Mouse (Mus musculus) adrenal gland, adult 18-20 months (tissue): Measurements from ENCODE around the gene A2m. TPM values are rescaled to one million over a fixed set of nuclear protein-coding genes. Genes with fewer than 3 reads are reported as not detected.

Source experiments
- DNase-seq, 2 experiments: peaks; one replicate each; pipeline ENCODE4 v3.0.0; 2021 to 2022; ENCODE audit warnings: low spot score in 2 of 2
- long read RNA-seq, 2 experiments: library from polyadenylated mRNA; stranded (forward); transcript quantifications; one replicate each; pipeline ENCODE4 v2.0.0; 2021
- total RNA-seq, 2 experiments: library from RNA; stranded (reverse); gene quantifications; 1 replicate in 1 of 2; 2 replicates in 1 of 2; pipeline ENCODE4 v1.2.3; 2021

Gene A2m
- total RNA-seq, result 10 to 100 TPM in 1 of 2 experiments, 1 to 10 TPM in 1; 1.1 to 18.7 TPM
- long read RNA-seq, experiment 1, partial matches to known transcripts, result 1 of 3 reads
- long read RNA-seq, experiment 1, other reads (novel, unspliced or antisense), result 2 of 3 reads
- long read RNA-seq, experiment 2, partial matches to known transcripts, result 25 of 50 reads
- long read RNA-seq, experiment 2, other reads (novel, unspliced or antisense), result 25 of 50 reads

DNA sequence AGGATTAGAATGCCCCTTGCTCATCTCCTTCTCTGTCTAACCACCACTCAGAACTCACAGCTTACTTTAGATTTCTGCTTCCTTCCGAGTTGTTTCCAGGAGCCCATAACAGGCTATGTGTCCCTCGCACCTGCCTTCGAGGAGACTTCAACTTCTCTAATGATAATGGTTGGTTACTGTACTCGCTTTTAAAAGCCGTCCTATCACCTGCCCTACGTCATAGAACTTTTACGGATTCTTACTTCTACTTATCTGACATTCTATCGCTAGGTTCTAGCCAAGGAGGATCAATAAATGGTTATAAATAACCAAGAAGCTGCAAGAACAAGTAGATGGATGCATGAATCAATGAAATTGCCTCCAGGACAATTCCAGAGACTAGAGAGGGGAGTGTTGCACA is at the start of gene A2m:
Gene A2m (plus strand): TSS at position 301 of the 400 bp plus-strand sequence.
- no peak for DNase-seq

DNA sequence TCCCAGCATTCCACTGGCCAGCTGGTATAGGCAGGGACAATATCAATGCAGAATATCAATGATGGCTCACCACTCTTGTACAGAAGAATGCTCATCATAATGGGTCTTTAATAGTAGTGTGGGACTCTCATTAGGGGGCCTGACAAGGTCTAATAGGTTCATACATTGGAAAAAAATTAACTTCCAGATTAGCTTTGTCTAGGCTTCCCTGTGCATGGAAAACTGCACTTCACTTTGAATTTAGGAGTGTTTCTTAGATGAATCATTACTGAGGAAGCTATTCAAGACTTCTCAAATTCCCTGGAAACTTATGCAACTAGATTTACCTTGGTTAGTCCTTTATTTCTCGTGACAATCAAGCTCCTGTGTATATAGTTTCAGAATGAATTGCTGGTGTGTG is 45.0 kb upstream of the A2m start:
- no peak for DNase-seq

DNA sequence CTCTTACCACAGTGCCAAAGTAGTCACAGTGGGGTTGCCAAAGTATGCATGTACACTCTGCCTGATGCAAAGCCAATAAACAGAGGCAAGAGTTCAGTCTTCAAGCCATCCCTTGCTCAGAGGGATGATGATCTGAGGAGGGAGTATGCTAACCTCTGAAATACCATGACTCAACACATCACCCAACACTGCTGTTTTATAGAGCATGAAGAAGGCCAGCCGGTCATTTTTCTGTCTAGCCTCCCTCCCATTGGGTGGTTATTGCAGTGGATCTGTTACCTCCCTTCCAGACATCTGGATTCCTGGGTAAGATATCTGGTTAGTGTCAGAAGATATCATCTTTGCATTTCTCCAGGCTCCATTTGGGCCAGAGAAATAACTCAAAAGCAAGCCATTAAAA is 34.2 kb upstream of the A2m start:
- DNase-seq, result no peak

DNA sequence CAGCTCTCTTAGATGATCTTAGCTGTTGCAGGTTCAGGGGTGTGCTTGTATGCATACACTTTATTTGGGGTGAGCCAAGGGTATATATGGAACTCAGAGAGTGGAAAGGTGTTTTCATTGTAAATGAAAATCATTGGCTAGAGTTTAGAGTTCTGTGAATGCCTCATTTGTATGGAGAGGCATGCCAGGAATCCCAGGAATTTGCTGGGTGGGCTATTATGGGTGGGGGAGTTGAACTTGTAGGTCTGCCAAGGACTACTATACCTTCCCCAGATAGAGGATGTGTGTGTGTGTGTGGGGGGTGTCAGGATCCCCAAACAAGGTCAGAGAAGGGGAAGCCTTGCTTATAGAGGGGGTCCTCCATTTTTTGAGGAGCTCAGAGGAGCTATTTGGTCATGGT is 27.3 kb upstream of the A2m start:
- no peak for DNase-seq

DNA sequence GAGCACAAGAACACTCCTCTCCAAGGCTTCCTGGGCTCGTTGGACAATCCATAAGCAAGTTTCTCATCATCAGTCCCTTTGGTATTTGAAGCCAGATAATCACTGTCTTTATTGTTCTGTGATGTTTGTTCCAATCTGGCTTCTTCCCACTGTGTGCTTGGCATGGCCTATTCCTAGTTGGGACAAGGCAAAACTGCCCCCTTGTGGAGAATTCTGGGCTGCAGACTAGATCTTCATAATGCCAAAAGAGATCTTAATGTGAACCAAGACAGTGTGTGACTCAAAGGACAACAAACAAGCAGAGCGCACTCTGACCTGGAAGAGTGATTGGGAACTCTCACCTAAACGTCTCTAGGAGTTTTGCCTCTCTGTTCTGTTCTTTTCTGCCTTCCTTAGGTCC is 23.4 kb upstream of the A2m start:
- peak; percentile 23 to 46 for DNase-seq

DNA sequence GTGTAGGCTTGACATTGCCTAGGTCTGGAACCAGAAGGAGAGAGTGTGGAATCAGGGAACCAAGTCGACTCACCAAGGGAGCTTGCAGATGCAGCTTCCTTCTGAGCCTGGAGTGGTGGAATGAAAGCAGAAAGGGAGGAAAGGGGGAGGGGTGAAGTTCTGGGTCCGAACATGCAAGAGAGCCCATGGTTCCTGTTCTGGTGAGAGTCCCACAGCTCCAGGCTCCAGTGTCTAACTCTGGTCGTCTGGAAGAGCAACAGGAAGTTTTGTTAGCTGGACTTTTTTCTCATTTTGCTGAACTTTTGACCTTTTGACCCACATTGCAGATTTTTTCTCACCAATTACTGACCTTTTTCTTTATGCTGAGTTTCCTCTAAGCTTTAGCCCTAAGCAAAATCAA is 17.7 kb upstream of the A2m start:
- DNase-seq, result no peak

DNA sequence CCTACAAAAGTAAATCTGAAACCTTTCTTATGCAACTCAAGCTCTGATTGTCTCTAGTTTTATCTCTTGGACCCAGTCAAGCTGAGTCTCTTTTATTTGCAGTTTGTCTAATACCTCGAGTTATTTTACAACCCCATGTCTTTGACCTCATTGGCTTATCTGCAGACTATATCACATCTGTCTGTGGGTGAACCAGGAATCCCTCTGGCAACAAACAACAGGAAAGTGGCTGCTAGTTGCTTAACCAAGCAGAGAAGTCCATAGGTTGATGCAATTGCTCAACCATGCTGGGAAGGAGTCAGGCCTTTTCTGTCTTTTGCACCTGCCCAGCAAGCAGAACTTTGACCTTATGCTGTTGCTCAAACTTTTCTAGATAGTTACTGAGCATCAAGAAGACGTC is 12.7 kb upstream of the A2m start:
- DNase-seq, result no peak

DNA sequence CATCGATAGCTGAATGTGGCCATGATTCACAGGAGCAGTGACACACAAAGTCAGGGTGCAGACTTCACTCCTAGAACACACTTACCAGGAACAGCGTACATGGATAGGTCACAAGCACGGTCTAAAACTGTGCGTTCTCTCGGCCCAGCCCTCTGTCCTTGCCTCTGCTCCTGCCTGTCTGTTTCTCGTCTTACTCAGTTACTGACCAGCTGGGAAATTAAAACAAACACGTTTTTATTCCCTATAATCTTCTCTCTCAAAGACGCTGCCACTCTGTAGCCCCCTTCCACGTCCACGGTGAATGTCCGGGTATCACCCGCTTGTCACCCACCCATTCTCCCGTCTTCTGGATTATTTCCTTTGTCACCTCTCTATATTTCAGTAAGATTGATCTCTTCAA is 656 bp upstream of the A2m start:
- DNase-seq, result no peak

DNA sequence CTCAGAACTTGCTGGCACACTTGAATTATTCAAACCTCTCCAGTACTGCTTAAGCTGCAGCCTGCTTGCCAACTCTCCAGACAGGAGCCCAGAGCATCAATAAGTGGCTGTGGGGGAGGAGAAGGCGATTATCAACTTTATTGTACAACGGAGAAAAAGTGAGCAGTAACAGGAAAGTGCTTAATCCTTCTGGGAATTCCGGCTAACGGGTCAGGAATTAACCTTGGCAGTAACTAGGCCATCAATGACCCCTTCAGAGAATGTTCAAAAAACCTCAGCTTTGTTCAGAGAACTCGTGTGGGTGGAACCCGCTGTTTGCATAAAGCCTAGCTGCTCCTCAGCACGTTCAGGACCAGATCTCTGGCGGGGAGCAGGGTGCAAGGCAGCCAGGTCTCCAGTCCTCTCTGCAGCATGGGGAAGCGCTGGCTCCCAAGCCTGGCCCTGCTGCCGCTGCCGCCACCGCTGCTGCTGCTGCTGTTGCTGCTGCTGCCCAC is 749 bp downstream of the A2m start:
- peak in 1 of 2 experiments; percentile 44 for DNase-seq

DNA sequence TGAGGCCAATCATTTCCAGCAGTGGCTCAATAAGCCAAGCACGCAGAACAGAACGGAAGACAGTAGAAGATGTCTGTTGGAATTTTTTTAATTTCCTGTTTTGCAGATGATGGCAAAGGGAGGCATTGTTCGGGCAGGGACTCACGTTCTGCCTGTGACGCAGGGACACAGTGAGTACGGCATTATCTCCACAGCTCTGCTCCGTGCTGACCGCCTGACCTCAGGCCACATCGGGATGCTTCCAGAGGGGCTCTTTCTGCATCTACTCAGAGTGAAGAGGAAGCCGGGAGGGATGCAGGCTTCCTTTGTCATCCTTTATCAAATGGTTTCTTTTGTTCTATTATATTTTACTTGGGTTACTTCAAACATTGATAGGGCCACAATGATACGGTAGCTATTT is 13.3 kb downstream of the A2m start:
- DNase-seq, result no peak

Other genes starting within 250 kb of the A2m start
- gene Iqsec3, start 161.7 kb upstream of the A2m start, total RNA-seq, result 1 to 10 TPM; 4.3 to 5.1 TPM
- gene Gm7298, start 97.6 kb downstream of the A2m start, total RNA-seq, result 1 to 10 TPM in 1 of 2 experiments, not detected in 1; 3.3 TPM
- 1 to 10 TPM in 1 of 2 experiments, not detected in 1; 2.5 TPM for gene Mug1, start 203.2 kb downstream of the A2m start, total RNA-seq